9 mouse cellular contexts compared by ENCODE assay signal in the genomic region with DNA sequence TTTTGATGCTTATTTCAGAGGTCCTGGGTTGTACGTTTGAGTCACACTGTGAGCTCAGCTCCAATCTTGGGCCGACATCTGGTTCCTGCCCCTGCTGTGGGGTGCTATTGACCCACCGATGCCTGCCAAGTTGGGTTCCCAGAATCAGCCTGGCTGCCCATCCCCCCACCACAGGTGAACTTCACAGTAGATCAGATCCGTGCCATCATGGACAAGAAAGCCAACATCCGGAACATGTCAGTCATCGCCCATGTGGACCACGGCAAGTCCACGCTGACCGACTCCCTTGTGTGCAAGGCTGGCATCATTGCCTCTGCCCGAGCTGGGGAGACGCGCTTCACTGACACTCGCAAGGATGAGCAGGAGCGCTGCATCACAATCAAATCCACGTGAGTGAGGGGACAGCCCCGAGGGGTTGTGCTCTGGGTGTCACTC. TPM values are rescaled to one million over a fixed set of nuclear protein-coding genes. Genes with fewer than 3 reads are reported as not detected.
DNase-seq lines count a peak whose midpoint lies in the region; ATAC-seq and TF ChIP-seq lines count a peak whose summit lies in the region.
"Had no signal": no experiment of that assay in that cellular context is flagged by ENCODE, and none has a peak within 500 bp of the region (broad histone marks: within the 10 kb centered on the region; RNA-seq: fewer than 3 reads in every experiment).

No protein-coding gene starts in this region.

- H3K36me3 ChIP-seq in hindbrain, embryonic 11.5 days (ENCODE audit: control insufficient read depth, insufficient read depth, low read length): peaks cover 40% of the 10 kb centered on the region
- peaks cover 44% of the 10 kb centered on the region for H3K36me3 ChIP-seq in liver, adult 2 months (ENCODE audit: control insufficient read depth, insufficient read depth, low read length)
- H3K36me3 ChIP-seq in stomach, postnatal 0 days (ENCODE audit: control insufficient read depth, insufficient read depth, low read length): peaks cover 41% of the 10 kb centered on the region

- peak overlapping the region; percentile 93 for H3K9ac ChIP-seq in hindbrain, embryonic 11.5 days (ENCODE audit: low read depth, low read length)
- peak overlapping the region; percentile 93 for H3K9ac ChIP-seq in liver, adult 2 months (ENCODE audit: low read depth, low read length)
- peak overlapping the region; percentile 99 for H3K9ac ChIP-seq in stomach, postnatal 0 days (ENCODE audit: low read length)

- H3K4me2 ChIP-seq in hindbrain, embryonic 11.5 days (replicated peaks; ENCODE audit: low read depth, low read length): peak overlapping the region; percentile 92
- peak overlapping the region; percentile 72 for H3K4me2 ChIP-seq in stomach, postnatal 0 days (replicated peaks; ENCODE audit: low read depth)

- peaks cover 20% of the 10 kb centered on the region for H3K79me2 ChIP-seq in liver, adult 2 months (ENCODE audit: control insufficient read depth, insufficient read depth, low read length)

- TF ChIP-seq POLR2A in liver, adult 2 months (IDR thresholded peaks at IDR 0.05; ENCODE audit: extremely low read depth, insufficient read depth, low read length): no peak

- WGBS in hindbrain, embryonic 11.5 days: 13% methylated on average over 16 of the region's 16 CpGs
- under 1% methylated on average over 16 of the region's 16 CpGs for WGBS in liver, adult 2 months
- 10% methylated on average over 16 of the region's 16 CpGs for WGBS in stomach, postnatal 0 days

- ATAC-seq in CD4-positive, CD25-positive, alpha-beta regulatory T cell, adult 4 months: no peak
- ATAC-seq in hindbrain, embryonic 11.5 days (ENCODE audit: low FRiP score): no peak
- no peak for ATAC-seq in stomach, postnatal 0 days (ENCODE audit: low FRiP score, low TSS enrichment)

- no peak for TF ChIP-seq EP300 in stomach, postnatal 0 days (optimal IDR thresholded peaks at IDR 0.05)

- H3K27me3 ChIP-seq in hindbrain, embryonic 11.5 days (ENCODE audit: control insufficient read depth, insufficient read depth, low read length): no peaks in the 10 kb centered on the region
- H3K27me3 ChIP-seq in liver, adult 2 months (ENCODE audit: control insufficient read depth, insufficient read depth, low read length): no peaks in the 10 kb centered on the region
- H3K27me3 ChIP-seq in stomach, postnatal 0 days (ENCODE audit: control insufficient read depth, insufficient read depth, low read length): no peaks in the 10 kb centered on the region

- H3K4me3 ChIP-seq in hindbrain, embryonic 11.5 days (ENCODE audit: low read depth, low read length): peak overlapping the region; percentile 84
- H3K4me3 ChIP-seq in liver, adult 2 months (ENCODE audit: insufficient read depth, low read depth, low read length): peak overlapping the region; percentile 80
- peak overlapping the region; percentile 94 for H3K4me3 ChIP-seq in stomach, postnatal 0 days (ENCODE audit: low read depth, low read length)

- DNase-seq in CD4-positive, CD25-positive, alpha-beta regulatory T cell, adult 2 months (ENCODE audit: low read depth, low spot score): peak; percentile 61
- peak; percentile 63 for DNase-seq in 3134 (ENCODE audit: extremely low read depth, insufficient read length, low spot score)
- DNase-seq in cerebellum, postnatal 25 days: peak; percentile 57 to 71
- no peak for DNase-seq in hindbrain, embryonic 11.5 days (ENCODE audit: low spot score)
- DNase-seq in liver, adult 2 months (ENCODE audit: extremely low read depth, low read depth, low spot score): peak; percentile 80
- DNase-seq in stomach, postnatal 0 days (ENCODE audit: low spot score): peak; percentile 62
- DNase-seq in urinary bladder, postnatal 25 days (ENCODE audit: low spot score): no peak

- H3K9me3 ChIP-seq in hindbrain, embryonic 11.5 days (ENCODE audit: control insufficient read depth, low read length): no peaks in the 10 kb centered on the region
- H3K9me3 ChIP-seq in stomach, postnatal 0 days (ENCODE audit: control insufficient read depth, low read length): no peaks in the 10 kb centered on the region

- peak overlapping the region; percentile 36; the same call in 1 of the 2 replicates for H3K27ac ChIP-seq in hindbrain, embryonic 11.5 days (ENCODE audit: low read depth, low read length)
- H3K27ac ChIP-seq in liver, adult 2 months (replicated peaks; ENCODE audit: insufficient read depth, low read depth, low read length): peak overlapping the region; percentile 94
- peak overlapping the region; percentile 95 for H3K27ac ChIP-seq in stomach, postnatal 0 days (replicated peaks)

- H3K4me1 ChIP-seq in hindbrain, embryonic 11.5 days (replicated peaks; ENCODE audit: control insufficient read depth, insufficient read depth, low read length): peaks cover 14% of the 10 kb centered on the region
- H3K4me1 ChIP-seq in liver, adult 2 months (ENCODE audit: control insufficient read depth, insufficient read depth, low read length): peaks cover 22% of the 10 kb centered on the region
- peaks cover 4% of the 10 kb centered on the region; the same call in 1 of the 2 replicates for H3K4me1 ChIP-seq in stomach, postnatal 0 days (replicated peaks; ENCODE audit: control insufficient read depth, insufficient read depth)

- TF ChIP-seq CTCF in liver, adult 2 months (IDR thresholded peaks at IDR 0.05; ENCODE audit: low read depth, low read length): no peak
- no peak for TF ChIP-seq CTCF in stomach, postnatal 0 days (IDR thresholded peaks at IDR 0.05; ENCODE audit: low read depth)

RNA-seq across cellular contexts. Expression of a gene that starts 1.1 kb away (rescaled TPM):
- polyA plus RNA-seq in CD4-positive, CD25-positive, alpha-beta regulatory T cell, adult 4 months (2017; shearing (Covaris generic)): 1,000 to 10,000 TPM in 1 of 2 experiments, 100 to 1,000 TPM in 1; 934 to 1,665 TPM
- 380 and 413 TPM in 2 replicates for polyA plus RNA-seq in hindbrain, embryonic 11.5 days (2014; fragmentation: Nextera tagmentation; extraction: Ambion mirVana)
- 812 and 946 TPM in 2 replicates for total RNA-seq in liver, adult 2 months (2014; rRNA removed)
- polyA plus RNA-seq in liver, adult 2 months (2012; rRNA removed): 1,151 and 1,204 TPM in 2 replicates
- 337 and 380 TPM in 2 replicates for polyA plus RNA-seq in stomach, postnatal 0 days (2015; fragmentation: Nextera tagmentation; extraction: Ambion mirVana)

RNA-seq across cellular contexts. Expression of a gene that starts 5.3 kb away (rescaled TPM):
- polyA plus RNA-seq in CD4-positive, CD25-positive, alpha-beta regulatory T cell, adult 4 months (2017; shearing (Covaris generic)): 1 to 10 TPM; 1.3 to 2.6 TPM
- 49.9 and 53.3 TPM in 2 replicates for polyA plus RNA-seq in hindbrain, embryonic 11.5 days (2014; fragmentation: Nextera tagmentation; extraction: Ambion mirVana)
- total RNA-seq in liver, adult 2 months (2014; rRNA removed): 14.1 and 16.0 TPM in 2 replicates
- polyA plus RNA-seq in liver, adult 2 months (2012; rRNA removed): 42.5 and 44.2 TPM in 2 replicates
- polyA plus RNA-seq in stomach, postnatal 0 days (2015; fragmentation: Nextera tagmentation; extraction: Ambion mirVana): 44.6 and 51.8 TPM in 2 replicates

RNA-seq across cellular contexts. Expression of a gene that starts 6.1 kb away (rescaled TPM):
- not detected for polyA plus RNA-seq in CD4-positive, CD25-positive, alpha-beta regulatory T cell, adult 4 months (2017; shearing (Covaris generic))
- polyA plus RNA-seq in hindbrain, embryonic 11.5 days (2014; fragmentation: Nextera tagmentation; extraction: Ambion mirVana): not detected in 2 replicates
- not detected in 2 replicates for total RNA-seq in liver, adult 2 months (2014; rRNA removed)
- not detected in 2 replicates for polyA plus RNA-seq in liver, adult 2 months (2012; rRNA removed)
- 0.07 TPM in 1 of 2 replicates, not detected in the other for polyA plus RNA-seq in stomach, postnatal 0 days (2015; fragmentation: Nextera tagmentation; extraction: Ambion mirVana)
- total RNA-seq: hematopoietic stem cell, adult 5-6 weeks had no signal

RNA-seq across cellular contexts. Expression of a gene that starts 9.8 kb away (rescaled TPM):
- polyA plus RNA-seq in CD4-positive, CD25-positive, alpha-beta regulatory T cell, adult 4 months (2017; shearing (Covaris generic)): 10 to 100 TPM; 17.1 to 20.0 TPM
- polyA plus RNA-seq in hindbrain, embryonic 11.5 days (2014; fragmentation: Nextera tagmentation; extraction: Ambion mirVana): 52.7 and 54.1 TPM in 2 replicates
- total RNA-seq in liver, adult 2 months (2014; rRNA removed): 8.9 and 10.1 TPM in 2 replicates
- 17.8 and 22.7 TPM in 2 replicates for polyA plus RNA-seq in liver, adult 2 months (2012; rRNA removed)
- 18.7 and 20.9 TPM in 2 replicates for polyA plus RNA-seq in stomach, postnatal 0 days (2015; fragmentation: Nextera tagmentation; extraction: Ambion mirVana)

RNA-seq across cellular contexts. Expression of a gene that starts 24.3 kb away (rescaled TPM):
- under 1 TPM; 0.31 to 0.44 TPM for polyA plus RNA-seq in CD4-positive, CD25-positive, alpha-beta regulatory T cell, adult 4 months (2017; shearing (Covaris generic))
- 0.08 TPM in 1 of 2 replicates, not detected in the other for polyA plus RNA-seq in hindbrain, embryonic 11.5 days (2014; fragmentation: Nextera tagmentation; extraction: Ambion mirVana)
- total RNA-seq in liver, adult 2 months (2014; rRNA removed): 0.09 TPM in 1 of 2 replicates, not detected in the other
- polyA plus RNA-seq in liver, adult 2 months (2012; rRNA removed): not detected in 2 replicates
- polyA plus RNA-seq in stomach, postnatal 0 days (2015; fragmentation: Nextera tagmentation; extraction: Ambion mirVana): 0.07 TPM in 1 of 2 replicates, not detected in the other
- total RNA-seq: hematopoietic stem cell, adult 5-6 weeks had no signal

Comparison
In these comparisons a context has a peak if more than half of its experiments do, and no peak if none do; other contexts are left out.
1. DNase-seq: peak in CD4-positive, CD25-positive, alpha-beta regulatory T cell, adult 2 months (single experiment), 3134 (single experiment), cerebellum, postnatal 25 days (2 of 2), liver, adult 2 months (single experiment) and stomach, postnatal 0 days (single experiment); none in hindbrain, embryonic 11.5 days (single experiment) and urinary bladder, postnatal 25 days (single experiment).
2. H3K27ac ChIP-seq: peak in every context shown above with its lines; median percentile 95 in stomach, postnatal 0 days; 94 in liver, adult 2 months; 36 in hindbrain, embryonic 11.5 days.
3. RNA of a gene that starts 5.3 kb away (polyA plus RNA-seq): 49.9 to 53.3 TPM in hindbrain, embryonic 11.5 days, 44.6 to 51.8 TPM in stomach, postnatal 0 days and 42.5 to 44.2 TPM in liver, adult 2 months; 1.3 to 2.6 TPM in CD4-positive, CD25-positive, alpha-beta regulatory T cell, adult 4 months; every median in the first group is over 10 times any median in the second.
4. Peak in every context shown above with its lines, with median percentiles within 50 percentile points of each other: H3K4me3 ChIP-seq and H3K9ac ChIP-seq.